Mouse (Mus musculus): ENCODE data around the gene Ddx54. TPM values are rescaled to one million over a fixed set of nuclear protein-coding genes. Genes with fewer than 3 reads are reported as not detected.
A peak's percentile ranks its signal among the peaks of the same experiment; 100 is the strongest.

The Ddx54 gene
- polyA plus RNA-seq, 1 experiment from 2014 or later = 62.2 TPM

- no peak for DNase-seq (ENCODE audit: low spot score)
- Histone ChIP-seq H3K4me1 (replicated peaks) (peaks cover 42% of the 10 kb centered on the region), H3K9me3 (no peaks in the 10 kb centered on the region), H3K36me3 (peaks cover 23% of the 10 kb centered on the region), H3K27ac (peak overlapping the region; percentile 91), H3K27me3 (ENCODE audit: insufficient read depth, poor library complexity, severe bottlenecking) (no peaks in the 10 kb centered on the region; the same call in 1 of the 2 replicates), H3K4me3 (peak overlapping the region; percentile 75)
- WGBS = 34% methylated on average over 9 of the region's 9 CpGs
These were observed 25.0 kb upstream of the Ddx54 start for GRCm38 (mm10) chr5:120587616-120587926.

- Histone ChIP-seq H3K27ac (peak overlapping the region; percentile 91), H3K4me3 (peak overlapping the region; percentile 75), H3K9me3 (no peaks in the 10 kb centered on the region), H3K36me3 (peaks cover 19% of the 10 kb centered on the region), H3K27me3 (ENCODE audit: insufficient read depth, poor library complexity, severe bottlenecking) (no peaks in the 10 kb centered on the region; the same call in 1 of the 2 replicates), H3K4me1 (replicated peaks) (peaks cover 42% of the 10 kb centered on the region)
- 2% methylated on average over 29 of the region's 29 CpGs for WGBS
- DNase-seq (ENCODE audit: low spot score) = no peak
These were observed 24.5 kb upstream of the Ddx54 start for GRCm38 (mm10) chr5:120587940-120588568.

GRCm38 (mm10) chr5:120588569-120589094 is 23.9 kb upstream of the Ddx54 start, which contains the start of the genes Tpcn1 and Iqcd:
Gene Tpcn1, minus strand, starts transcription at chr5:120588673.
Gene Iqcd, plus strand, starts transcription at chr5:120589016.
- Histone ChIP-seq H3K9me3 (no peaks in the 10 kb centered on the region), H3K4me3 (peak within 1 kb of the TSS; percentile 75), H3K27ac (peak within 1 kb of the TSS; percentile 91), H3K27me3 (ENCODE audit: insufficient read depth, poor library complexity, severe bottlenecking) (no peaks in the 10 kb centered on the region; the same call in 1 of the 2 replicates), H3K36me3 (peaks cover 13% of the 10 kb centered on the region), H3K4me1 (replicated peaks) (peaks cover 42% of the 10 kb centered on the region)
- peak; percentile 99 for DNase-seq (ENCODE audit: low spot score)
- under 1% methylated on average over 35 of the region's 35 CpGs for WGBS

GRCm38 (mm10) chr5:120590356-120591010 is 22.1 kb upstream of the Ddx54 start:
- 75% methylated on average over 16 of the region's 16 CpGs for WGBS
- Histone ChIP-seq H3K27ac (no peak overlapping the region), H3K4me3 (no peak overlapping the region), H3K27me3 (ENCODE audit: insufficient read depth, poor library complexity, severe bottlenecking) (no peaks in the 10 kb centered on the region; the same call in 1 of the 2 replicates), H3K9me3 (no peaks in the 10 kb centered on the region), H3K4me1 (replicated peaks) (peaks cover 36% of the 10 kb centered on the region), H3K36me3 (no peaks in the 10 kb centered on the region)
- DNase-seq (ENCODE audit: low spot score) = peak; percentile 20

GRCm38 (mm10) chr5:120592141-120592540 is 20.4 kb upstream of the Ddx54 start:
- Histone ChIP-seq H3K27ac (no peak overlapping the region), H3K27me3 (ENCODE audit: insufficient read depth, poor library complexity, severe bottlenecking) (no peaks in the 10 kb centered on the region; the same call in 1 of the 2 replicates), H3K36me3 (no peaks in the 10 kb centered on the region), H3K9me3 (no peaks in the 10 kb centered on the region), H3K4me3 (no peak overlapping the region), H3K4me1 (replicated peaks) (peaks cover 33% of the 10 kb centered on the region)
- DNase-seq (ENCODE audit: low spot score) = no peak
- 65% methylated on average over 7 of the region's 7 CpGs for WGBS

- Histone ChIP-seq H3K36me3 (no peaks in the 10 kb centered on the region), H3K27ac (no peak overlapping the region), H3K9me3 (no peaks in the 10 kb centered on the region), H3K27me3 (ENCODE audit: insufficient read depth, poor library complexity, severe bottlenecking) (no peaks in the 10 kb centered on the region), H3K4me1 (replicated peaks) (peaks cover 18% of the 10 kb centered on the region), H3K4me3 (no peak overlapping the region)
- DNase-seq (ENCODE audit: low spot score) = no peak
- WGBS = 82% methylated on average over 6 of the region's 6 CpGs
These were observed 18.1 kb upstream of the Ddx54 start for GRCm38 (mm10) chr5:120594485-120594884.

GRCm38 (mm10) chr5:120599625-120600024 is 12.9 kb upstream of the Ddx54 start:
- H3K4me3 ChIP-seq = no peak overlapping the region
- 92% methylated on average over 6 of the region's 6 CpGs for WGBS
- no peak overlapping the region; the same call in 1 of the 2 replicates for H3K27ac ChIP-seq
- no peaks in the 10 kb centered on the region for H3K27me3 ChIP-seq (ENCODE audit: insufficient read depth, poor library complexity, severe bottlenecking)
- no peaks in the 10 kb centered on the region for H3K9me3 ChIP-seq
- DNase-seq (ENCODE audit: low spot score) = no peak
- H3K36me3 ChIP-seq = no peaks in the 10 kb centered on the region
- H3K4me1 ChIP-seq (replicated peaks) = peaks cover 46% of the 10 kb centered on the region

- Histone ChIP-seq H3K4me1 (replicated peaks) (peaks cover 45% of the 10 kb centered on the region), H3K4me3 (no peak overlapping the region), H3K27ac (peak overlapping the region; percentile 54), H3K9me3 (no peaks in the 10 kb centered on the region), H3K36me3 (no peaks in the 10 kb centered on the region), H3K27me3 (ENCODE audit: insufficient read depth, poor library complexity, severe bottlenecking) (no peaks in the 10 kb centered on the region)
- DNase-seq (ENCODE audit: low spot score) = peak; percentile 54
- 63% methylated on average over 11 of the region's 11 CpGs for WGBS
These were observed 11.4 kb upstream of the Ddx54 start for GRCm38 (mm10) chr5:120600946-120601668.

GRCm38 (mm10) chr5:120602210-120602609 is 10.3 kb upstream of the Ddx54 start:
- H3K36me3 ChIP-seq = no peaks in the 10 kb centered on the region
- 90% methylated on average over 12 of the region's 12 CpGs for WGBS
- no peak for DNase-seq (ENCODE audit: low spot score)
- peaks cover 45% of the 10 kb centered on the region for H3K4me1 ChIP-seq (replicated peaks)
- no peaks in the 10 kb centered on the region for H3K9me3 ChIP-seq
- no peaks in the 10 kb centered on the region for H3K27me3 ChIP-seq (ENCODE audit: insufficient read depth, poor library complexity, severe bottlenecking)
- H3K27ac ChIP-seq = peak overlapping the region; percentile 54; the same call in 1 of the 2 replicates
- no peak overlapping the region for H3K4me3 ChIP-seq

GRCm38 (mm10) chr5:120603515-120603914 is 9.0 kb upstream of the Ddx54 start:
- H3K27me3 ChIP-seq (ENCODE audit: insufficient read depth, poor library complexity, severe bottlenecking) = no peaks in the 10 kb centered on the region
- H3K4me3 ChIP-seq = no peak overlapping the region
- H3K9me3 ChIP-seq = no peaks in the 10 kb centered on the region
- peaks cover 45% of the 10 kb centered on the region for H3K4me1 ChIP-seq (replicated peaks)
- 63% methylated on average over 7 of the region's 7 CpGs for WGBS
- DNase-seq (ENCODE audit: low spot score) = no peak
- peaks cover 8% of the 10 kb centered on the region; the same call in 1 of the 2 replicates for H3K36me3 ChIP-seq
- no peak overlapping the region for H3K27ac ChIP-seq

GRCm38 (mm10) chr5:120604839-120605238 is 7.7 kb upstream of the Ddx54 start:
- DNase-seq (ENCODE audit: low spot score) = peak; percentile 82
- under 1% methylated on average over 6 of the region's 6 CpGs for WGBS
- H3K9me3 ChIP-seq = no peaks in the 10 kb centered on the region
- no peaks in the 10 kb centered on the region for H3K27me3 ChIP-seq (ENCODE audit: insufficient read depth, poor library complexity, severe bottlenecking)
- peaks cover 20% of the 10 kb centered on the region for H3K36me3 ChIP-seq
- peaks cover 39% of the 10 kb centered on the region for H3K4me1 ChIP-seq (replicated peaks)
- peak overlapping the region; percentile 49 for H3K4me3 ChIP-seq
- peak overlapping the region; percentile 81 for H3K27ac ChIP-seq

- DNase-seq (ENCODE audit: low spot score) = no peak
- WGBS = 4% methylated on average over 10 of the region's 10 CpGs
- Histone ChIP-seq H3K4me1 (replicated peaks) (peaks cover 39% of the 10 kb centered on the region), H3K36me3 (peaks cover 24% of the 10 kb centered on the region), H3K4me3 (peak overlapping the region; percentile 49), H3K27ac (peak overlapping the region; percentile 81), H3K27me3 (ENCODE audit: insufficient read depth, poor library complexity, severe bottlenecking) (no peaks in the 10 kb centered on the region), H3K9me3 (no peaks in the 10 kb centered on the region)
These were observed 7.3 kb upstream of the Ddx54 start for GRCm38 (mm10) chr5:120605241-120605661.
